Comparison of ENCODE assay signal across 22 mouse cellular contexts in genomic region chr4:72554276-72554675, GRCm38 (mm10).
DNase-seq lines count a peak whose midpoint lies in the region; ATAC-seq and TF ChIP-seq lines count a peak whose summit lies in the region.
"Had no signal": no experiment of that assay in that cellular context is flagged by ENCODE, and none has a peak within 500 bp of the region (broad histone marks: within the 10 kb centered on the region; RNA-seq: fewer than 3 reads in every experiment).

No protein-coding gene starts in this region.

- peak; percentile 62; the same call in 1 of the 2 replicates for ATAC-seq in embryonic facial prominence, embryonic 13.5 days (ENCODE audit: insufficient number of reproducible peaks, insufficient read depth, low FRiP score, low TSS enrichment, low read depth)
- ATAC-seq in embryonic facial prominence, embryonic 14.5 days (ENCODE audit: low read depth): peak; percentile 53; the same call in 1 of the 2 replicates
- ATAC-seq: activated CD4-positive, CD25-positive, alpha-beta regulatory T cell, adult 4 months; CD4-positive, CD25-positive, alpha-beta regulatory T cell, adult 4 months; Patski had no signal

- H3K4me3 ChIP-seq in embryonic facial prominence, embryonic 13.5 days: no peak overlapping the region
- no peak overlapping the region for H3K4me3 ChIP-seq in embryonic facial prominence, embryonic 10.5 days
- H3K4me3 ChIP-seq in embryonic facial prominence, embryonic 14.5 days (ENCODE audit: low read depth, low read length): no peak overlapping the region
- no peak overlapping the region for H3K4me3 ChIP-seq in layer of hippocampus, adult 2 months

- H3K4me2 ChIP-seq in embryonic facial prominence, embryonic 13.5 days: no peak overlapping the region
- H3K4me2 ChIP-seq in embryonic facial prominence, embryonic 14.5 days (ENCODE audit: low read depth, low read length): no peak overlapping the region

- no peak for TF ChIP-seq CTCF in layer of hippocampus, adult 2 months (conservative IDR thresholded peaks at IDR 0.05)

- no peaks in the 10 kb centered on the region for H3K36me3 ChIP-seq in embryonic facial prominence, embryonic 13.5 days
- no peaks in the 10 kb centered on the region for H3K36me3 ChIP-seq in embryonic facial prominence, embryonic 10.5 days (replicated peaks)
- no peaks in the 10 kb centered on the region for H3K36me3 ChIP-seq in embryonic facial prominence, embryonic 14.5 days (ENCODE audit: control insufficient read depth, insufficient read depth, low read length)
- H3K36me3 ChIP-seq: G1E had no signal

- 0 out of 2 replicates have a peak, but pooled peaks cover 4% of the 10 kb centered on the region for H3K4me1 ChIP-seq in embryonic facial prominence, embryonic 13.5 days
- H3K4me1 ChIP-seq in embryonic facial prominence, embryonic 10.5 days: no peaks in the 10 kb centered on the region
- no peaks in the 10 kb centered on the region for H3K4me1 ChIP-seq in embryonic facial prominence, embryonic 14.5 days (ENCODE audit: control insufficient read depth, insufficient read depth, low read length)

- no peak overlapping the region for H3K27ac ChIP-seq in embryonic facial prominence, embryonic 13.5 days
- H3K27ac ChIP-seq in embryonic facial prominence, embryonic 10.5 days (replicated peaks): no peak overlapping the region
- H3K27ac ChIP-seq in embryonic facial prominence, embryonic 14.5 days (replicated peaks; ENCODE audit: low read depth, low read length): no peak overlapping the region
- H3K27ac ChIP-seq in layer of hippocampus, adult 2 months: no peak overlapping the region

- intact Hi-C loops in heart, postnatal 25 days (cut with DNase I): no loop called here

- no peaks in the 10 kb centered on the region for H3K27me3 ChIP-seq in embryonic facial prominence, embryonic 13.5 days
- no peaks in the 10 kb centered on the region for H3K27me3 ChIP-seq in embryonic facial prominence, embryonic 10.5 days (replicated peaks; ENCODE audit: low read depth, poor library complexity, severe bottlenecking)
- no peaks in the 10 kb centered on the region for H3K27me3 ChIP-seq in embryonic facial prominence, embryonic 14.5 days (replicated peaks; ENCODE audit: control insufficient read depth, insufficient read depth, low read length)
- H3K27me3 ChIP-seq: CH12.LX, Patski had no signal

- H3K9me3 ChIP-seq in embryonic facial prominence, embryonic 13.5 days: no peaks in the 10 kb centered on the region
- H3K9me3 ChIP-seq in embryonic facial prominence, embryonic 10.5 days: no peaks in the 10 kb centered on the region
- H3K9me3 ChIP-seq in embryonic facial prominence, embryonic 14.5 days (ENCODE audit: control insufficient read depth, low read length): no peaks in the 10 kb centered on the region

- no peak for DNase-seq in embryonic facial prominence, embryonic 10.5 days (ENCODE audit: low spot score)
- peak; percentile 6 for DNase-seq in 3T3-L1 (ENCODE audit: low read depth, low spot score)
- DNase-seq in embryonic facial prominence, embryonic 14.5 days (ENCODE audit: low spot score): peak; percentile 65
- DNase-seq in layer of hippocampus, adult 2 months (ENCODE audit: low spot score in 2 of 2): no peak
- no peak for DNase-seq in heart, postnatal 25 days (ENCODE audit: low spot score)
- DNase-seq: adrenal gland, adult 2 months; adrenal gland, adult 8-10 months; adrenal gland, postnatal 10 days; adrenal gland, postnatal 14 days; adrenal gland, postnatal 25 days; adrenal gland, postnatal 36 days; B cell, adult 2 months; cerebellum, adult 11 months; cerebellum, adult 11-12 months; cerebellum, adult 18-20 months; cerebellum, adult 2 months had no signal

- H3K9ac ChIP-seq in embryonic facial prominence, embryonic 13.5 days: no peak overlapping the region
- no peak overlapping the region for H3K9ac ChIP-seq in embryonic facial prominence, embryonic 14.5 days (ENCODE audit: low read depth, low read length)

Comparison
In these comparisons a context has a peak if more than half of its experiments do, and no peak if none do; other contexts are left out.
1. DNase-seq: peak in 3T3-L1 (single experiment) and embryonic facial prominence, embryonic 14.5 days (single experiment); none in embryonic facial prominence, embryonic 10.5 days (single experiment), layer of hippocampus, adult 2 months (0 of 2) and heart, postnatal 25 days (single experiment).